Mouse (Mus musculus): ENCODE data around the gene Ttll1.

The Ttll1 gene

GRCm38 (mm10) chr15:83455034-83455433, 55.7 kb downstream of the Ttll1 start:
- DNase-seq (ENCODE audit: low spot score): no peak

DNA sequence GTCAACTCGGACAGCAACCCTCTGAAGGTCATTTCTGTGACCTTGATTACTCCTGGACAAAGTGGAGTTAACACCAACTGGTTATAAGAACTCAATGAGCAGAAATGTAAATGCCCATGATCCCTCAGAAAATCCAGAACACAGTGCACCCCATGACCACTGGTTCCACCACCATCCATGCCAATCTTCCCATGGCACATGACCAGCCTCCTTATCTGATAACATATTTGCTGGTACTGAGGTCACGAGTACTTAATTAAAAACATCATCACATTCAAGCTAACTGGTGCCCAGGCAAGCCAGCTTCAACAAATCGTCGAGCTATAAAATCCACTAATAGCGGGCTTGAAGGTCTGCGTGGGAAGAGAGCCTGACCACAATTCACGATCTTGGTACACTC, 56.3 kb downstream of the Ttll1 start:
- DNase-seq (ENCODE audit: low spot score): no peak

DNA sequence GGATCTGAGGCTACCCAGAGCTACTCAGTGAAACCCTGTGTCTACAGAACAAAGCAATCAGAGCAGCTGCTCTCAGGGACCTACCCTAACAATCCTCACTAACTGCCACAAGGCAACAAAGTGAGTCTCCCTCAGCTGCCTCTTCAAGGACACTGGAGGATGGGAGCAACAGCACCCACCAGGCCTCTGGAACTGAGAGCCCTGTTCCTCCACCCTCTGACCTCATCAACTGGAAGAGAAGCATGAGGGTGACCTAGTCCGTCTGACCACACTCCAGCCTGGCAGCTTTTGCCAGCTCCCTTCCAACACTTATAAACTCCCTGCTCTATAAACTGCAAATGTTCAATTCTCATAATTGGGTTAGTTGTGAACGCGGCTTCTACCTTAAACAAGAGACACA, 56.8 kb downstream of the Ttll1 start:
- no peak for DNase-seq (ENCODE audit: low spot score)

DNA sequence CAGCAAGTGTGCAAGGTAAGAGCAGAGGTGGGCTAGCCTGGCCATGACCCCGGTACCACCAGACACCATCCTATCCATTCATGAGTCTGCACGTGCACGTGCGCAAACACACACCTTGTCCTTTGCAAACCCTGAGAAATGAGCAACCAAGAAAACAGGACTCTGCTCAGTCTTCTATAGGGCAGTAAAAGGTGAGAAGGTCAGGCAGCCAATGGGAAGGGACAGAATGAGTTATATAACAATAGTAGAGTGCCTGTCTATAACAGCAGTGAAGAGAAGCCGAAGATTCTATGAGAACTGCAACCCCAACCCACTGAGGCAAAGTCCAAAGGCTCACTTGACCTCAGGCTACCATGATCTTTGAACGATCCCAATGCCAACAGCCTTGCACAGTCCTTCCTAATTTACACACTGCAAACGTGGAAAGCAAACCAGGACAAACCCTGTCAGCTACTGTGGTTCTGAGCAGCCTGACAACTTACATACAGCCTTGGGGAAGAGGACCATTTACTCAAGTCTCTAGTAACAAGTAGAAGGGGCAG, 58.4 kb downstream of the Ttll1 start:
- no peak for DNase-seq (ENCODE audit: low spot score)

- DNase-seq (ENCODE audit: low spot score): peak; percentile 14
Measured at GRCm38 (mm10) chr15:83451621-83452210, 59.0 kb downstream of the Ttll1 start.

DNA sequence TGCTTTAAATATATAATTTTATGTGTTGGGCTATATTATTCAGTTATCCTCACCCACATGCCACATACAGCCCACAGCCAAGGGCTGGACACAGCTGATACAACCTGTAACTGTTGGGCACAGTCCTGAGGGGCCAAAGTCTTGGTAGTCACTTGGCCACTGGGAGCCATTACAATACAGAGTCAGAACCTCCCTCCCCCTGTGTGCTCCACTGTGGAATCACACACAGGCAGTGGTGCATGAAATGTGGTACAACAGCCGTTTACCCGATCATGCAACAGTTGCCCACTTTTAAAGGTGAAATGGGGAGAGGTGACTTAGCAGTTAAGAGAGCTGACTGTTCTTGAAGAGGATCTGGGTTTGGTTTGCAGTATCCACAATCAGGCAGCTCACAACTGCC, 60.7 kb downstream of the Ttll1 start:
- DNase-seq (ENCODE audit: low spot score): no peak

GRCm38 (mm10) chr15:83448646-83449045, 62.0 kb downstream of the Ttll1 start:
- DNase-seq (ENCODE audit: low spot score): no peak

DNA sequence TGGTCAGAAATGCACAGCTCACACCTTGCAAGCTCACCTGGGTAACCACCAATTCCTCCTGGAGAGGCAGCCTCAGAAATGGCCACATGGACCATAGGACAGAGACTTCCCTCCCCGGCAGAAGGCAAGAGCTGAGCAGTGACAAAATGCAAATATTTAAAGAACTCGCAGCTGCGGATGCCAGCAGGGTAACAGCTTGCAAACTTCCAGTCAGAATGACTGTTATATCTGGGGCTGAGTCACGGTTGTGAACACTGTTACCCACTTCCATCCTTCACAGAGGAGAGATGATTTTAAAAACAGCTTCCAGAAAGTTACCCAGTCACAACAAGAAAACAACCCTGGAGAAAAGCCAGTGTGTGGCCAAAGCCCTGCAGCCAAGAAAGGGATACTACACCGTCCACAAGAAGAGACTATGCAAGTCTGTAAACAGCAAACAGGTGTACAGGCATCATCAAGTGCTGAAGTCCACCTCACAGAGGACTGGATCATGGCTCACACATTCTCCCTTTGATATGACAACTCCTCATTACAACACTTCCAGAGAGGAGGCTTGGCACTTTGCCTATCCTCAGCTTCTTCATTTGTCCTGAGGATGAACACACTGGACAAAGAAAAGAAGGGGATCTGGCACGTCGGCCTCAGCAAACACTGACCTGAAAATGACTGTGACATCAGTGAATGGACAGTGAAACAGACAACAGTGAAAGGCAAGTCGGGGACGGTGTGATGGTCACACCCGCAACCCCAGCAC, 62.7 kb downstream of the Ttll1 start:
- DNase-seq (ENCODE audit: low spot score): no peak

- DNase-seq (ENCODE audit: low spot score): no peak
Measured at GRCm38 (mm10) chr15:83445908-83446307, 64.8 kb downstream of the Ttll1 start.

- no peak for DNase-seq (ENCODE audit: low spot score)
Measured at GRCm38 (mm10) chr15:83445383-83445782, 65.3 kb downstream of the Ttll1 start.

DNA sequence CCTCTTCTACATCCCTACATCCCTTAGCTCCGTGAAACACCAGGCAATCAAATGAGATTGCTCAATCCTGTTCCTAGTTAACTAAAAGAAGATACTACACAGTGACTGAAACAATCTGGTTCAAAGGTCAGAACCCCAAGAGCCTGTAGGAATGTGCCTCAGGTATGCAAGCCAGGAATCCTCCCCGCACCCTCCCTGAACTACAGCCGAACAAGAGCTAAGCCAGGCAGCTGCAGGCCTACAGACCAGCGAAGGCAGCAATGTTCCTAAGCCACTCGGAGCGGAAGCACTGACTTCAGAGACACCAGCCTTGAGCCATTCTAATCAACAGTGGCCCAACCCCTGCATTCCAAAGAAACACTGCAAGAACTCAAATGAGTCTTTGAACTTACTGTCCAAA, 66.3 kb downstream of the Ttll1 start:
- DNase-seq (ENCODE audit: low spot score): no peak

- DNase-seq (ENCODE audit: low spot score): no peak
Measured at GRCm38 (mm10) chr15:83442495-83443037, 68.1 kb downstream of the Ttll1 start.

DNA sequence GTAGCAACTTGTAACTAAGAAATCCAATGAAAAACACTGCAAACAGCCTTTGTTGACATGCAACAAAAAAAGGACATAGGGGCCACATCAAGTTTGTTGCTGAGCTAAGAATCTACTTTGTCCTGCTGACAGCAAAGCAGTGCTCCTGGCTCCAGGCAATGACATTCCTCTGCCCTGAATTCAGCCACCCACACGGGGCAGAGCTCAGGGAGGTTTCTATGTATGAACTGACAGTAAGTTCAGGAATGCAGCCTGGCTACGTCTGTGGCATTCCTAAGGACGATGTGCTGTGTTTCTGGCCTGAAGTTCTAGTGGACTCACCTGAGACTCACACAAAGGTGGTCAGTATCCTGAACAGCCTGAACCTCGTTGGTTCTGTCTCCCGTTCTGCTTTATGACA, 70.0 kb downstream of the Ttll1 start:
- DNase-seq (ENCODE audit: low spot score): no peak

- DNase-seq (ENCODE audit: low spot score): no peak
Measured at GRCm38 (mm10) chr15:83436541-83436940, 74.2 kb downstream of the Ttll1 start.

GRCm38 (mm10) chr15:83435324-83436090, 75.2 kb downstream of the Ttll1 start:
- DNase-seq (ENCODE audit: low spot score): no peak

- DNase-seq (ENCODE audit: low spot score): no peak
Measured at GRCm38 (mm10) chr15:83434692-83435091, 76.0 kb downstream of the Ttll1 start.

Measured in ovary, postnatal 10 days (tissue).